Mouse (Mus musculus) CH12.LX (cell line): ENCODE measurements around the gene Tmem74b.

Experiments
- BHLHE40 ChIP-seq: IDR thresholded peaks from 2 replicates; pipeline ENCODE4 v1.6.1; 2011; ENCODE audit warnings: mild to moderate bottlenecking, low read depth, low read length, improper control_type of control experiment
- CTCF ChIP-seq, 2 experiments: IDR thresholded peaks in 1 of 2; conservative IDR thresholded peaks in 1 of 2; 2 replicates each; pipeline ENCODE4 v1.5.1; 2011 to 2012; ENCODE audit warnings: low read depth in 2 of 2, low read length in 2 of 2, improper control_type of control experiment in 1 of 2, inconsistent platforms in 1 of 2, mild to moderate bottlenecking in 1 of 2, moderate library complexity in 1 of 2
- EP300 ChIP-seq: IDR thresholded peaks from 2 replicates; pipeline ENCODE4 v1.6.1; 2011; ENCODE audit warnings: low read length, improper control_type of control experiment
- ETS1 ChIP-seq: conservative IDR thresholded peaks from 2 replicates; pipeline ENCODE4 v1.6.1; 2012; ENCODE audit warnings: low read depth, mild to moderate bottlenecking, inconsistent platforms, low read length, improper control_type of control experiment, moderate library complexity
- JUND ChIP-seq: conservative IDR thresholded peaks from 2 replicates; pipeline ENCODE4 v1.6.1; 2011; ENCODE audit warnings: low read depth, low read length, improper control_type of control experiment
- MAX ChIP-seq: IDR thresholded peaks from 2 replicates; pipeline ENCODE4 v1.6.1; 2011; ENCODE audit warnings: low read length, improper control_type of control experiment
- MYC ChIP-seq: IDR thresholded peaks from 2 replicates; pipeline ENCODE4 v1.6.1; 2011; ENCODE audit warnings: low read depth, mild to moderate bottlenecking, improper control_type of control experiment, low read length
- NRF1 ChIP-seq: IDR thresholded peaks from 2 replicates; pipeline ENCODE4 v1.6.1; 2014; ENCODE audit warnings: low read depth, mild to moderate bottlenecking, inconsistent platforms, low read length, improper control_type of control experiment, moderate library complexity
- TCF12 ChIP-seq: IDR thresholded peaks from 2 replicates; pipeline ENCODE4 v1.6.1; 2014; ENCODE audit warnings: low read depth, mild to moderate bottlenecking, inconsistent platforms, low read length, improper control_type of control experiment
- UBTF ChIP-seq: IDR thresholded peaks from 2 replicates; pipeline ENCODE4 v1.6.1; 2012; ENCODE audit warnings: low read depth, mild to moderate bottlenecking, inconsistent platforms, low read length, improper control_type of control experiment, moderate library complexity
- ZKSCAN1 ChIP-seq: IDR thresholded peaks from 2 replicates; pipeline ENCODE4 v1.6.1; 2012; ENCODE audit warnings: low read depth, inconsistent platforms, low read length, improper control_type of control experiment, borderline replicate concordance

- TF ChIP-seq MAX (no peak), CTCF (conservative IDR thresholded peaks at IDR 0.05 in 1 of 2, IDR thresholded peaks at IDR 0.05 in 1 of 2; ENCODE audit: low read depth in 2 of 2, low read length in 2 of 2) (no peak), JUND (no peak), BHLHE40 (no peak), UBTF (no peak), NRF1 (no peak), EP300 (no peak), TCF12 (no peak), MYC (no peak), ETS1 (no peak), ZKSCAN1 (no peak)
Measured at GRCm38 (mm10) chr2:151702146-151702850, 490 bp downstream of the Tmem74b start.
